Mouse (Mus musculus) bone marrow, adult 2 months (tissue): ENCODE results near the gene Gda. TPM values are rescaled to one million over a fixed set of nuclear protein-coding genes. Genes with fewer than 3 reads are reported as not detected.
A peak's percentile ranks its signal among the peaks of the same experiment; 100 is the strongest.

Source experiments
- H3K27ac ChIP-seq: fragments of 200-500 bp; 2 replicates; pipeline ENCODE4 v1.5.1; 2012; ENCODE audit warnings: low read depth, mild to moderate bottlenecking, control low read depth, inconsistent platforms, low read length; ENCODE audit not compliant: control insufficient read depth, poor library complexity, insufficient read depth
- H3K4me1 ChIP-seq: fragments of 200-500 bp; 2 replicates; pipeline ENCODE4 v1.6.1; 2011; ENCODE audit warnings: low read length; ENCODE audit not compliant: control insufficient read depth, insufficient read depth
- H3K4me3 ChIP-seq: fragments of 200-500 bp; replicated peaks from 2 replicates; pipeline ENCODE3; 2011; ENCODE audit warnings: mild to moderate bottlenecking, low read depth, low read length, control low read depth; ENCODE audit not compliant: control insufficient read depth
- CTCF ChIP-seq: fragments of 200-500 bp; IDR thresholded peaks from 2 replicates; pipeline ENCODE4 v1.5.1; 2011; ENCODE audit warnings: low read length, control low read depth; ENCODE audit not compliant: control insufficient read depth, insufficient read depth
- POLR2A ChIP-seq: fragments of 200-500 bp; IDR thresholded peaks from 2 replicates; pipeline ENCODE4 v1.6.1; 2011; ENCODE audit warnings: low read depth, mild to moderate bottlenecking, control low read depth, low read length, borderline replicate concordance; ENCODE audit not compliant: control insufficient read depth
- WGBS: fragments of 180-500 bp; shearing (Covaris S2); methylation state at CpG from one replicate; pipeline ENCODE4 v1.1.7; 2018; 5-methylcytosine and 5-hydroxymethylcytosine counted together
- polyA plus RNA-seq: library from polyadenylated mRNA; stranded (reverse); fragments of >200 nt; gene quantifications from 2 replicates; pipeline ENCODE4 v1.2.4, GENCODE M21; 2011; ENCODE audit warnings: low replicate concordance; ENCODE audit not compliant: missing spikeins, insufficient read depth, insufficient read length

The Gda gene
- polyA plus RNA-seq: 51.2 TPM in 2 replicates

DNA sequence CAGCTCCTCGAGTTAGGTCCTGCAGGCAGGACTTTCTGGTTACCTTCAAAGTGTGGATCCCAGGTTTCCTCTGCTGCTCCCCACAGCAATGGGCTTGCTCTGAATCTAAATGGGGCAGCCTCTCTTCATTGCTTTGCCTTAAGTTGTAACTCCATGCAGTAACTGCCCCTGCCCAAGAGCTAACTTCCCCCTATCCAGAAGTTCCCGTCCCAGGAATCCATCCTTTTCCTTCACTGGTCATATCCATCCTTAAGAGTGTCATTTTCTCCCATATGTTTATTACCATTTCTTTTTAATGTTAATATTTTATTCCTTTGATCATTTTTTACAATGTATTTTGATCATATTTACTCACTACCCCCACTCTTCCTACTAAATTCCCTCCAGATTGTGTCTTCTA, at the start of gene Gda:
TSS of gene Gda (minus strand) at position 101 of the 400 bp plus-strand sequence.
- WGBS: 47% methylated on average over 2 of the region's 2 CpGs
- H3K4me1 ChIP-seq: no peaks in the 10 kb centered on the region; the same call in 1 of the 2 replicates

GRCm38 (mm10) chr19:21520280-21520679, 47.0 kb upstream of the Gda start:
- Histone ChIP-seq H3K4me1 (no peaks in the 10 kb centered on the region), H3K27ac (no peak overlapping the region), H3K4me3 (no peak overlapping the region)
- WGBS: 35% methylated on average over 2 of the region's 2 CpGs
- TF ChIP-seq POLR2A (no peak), CTCF (no peak)

More for the DNA sequence above, at the start of gene Gda:
- Histone ChIP-seq H3K4me3 (peak within 1 kb of the TSS; percentile 96), H3K27ac (peak within 1 kb of the TSS; percentile 97)
- TF ChIP-seq POLR2A (no peak), CTCF (no peak)

DNA sequence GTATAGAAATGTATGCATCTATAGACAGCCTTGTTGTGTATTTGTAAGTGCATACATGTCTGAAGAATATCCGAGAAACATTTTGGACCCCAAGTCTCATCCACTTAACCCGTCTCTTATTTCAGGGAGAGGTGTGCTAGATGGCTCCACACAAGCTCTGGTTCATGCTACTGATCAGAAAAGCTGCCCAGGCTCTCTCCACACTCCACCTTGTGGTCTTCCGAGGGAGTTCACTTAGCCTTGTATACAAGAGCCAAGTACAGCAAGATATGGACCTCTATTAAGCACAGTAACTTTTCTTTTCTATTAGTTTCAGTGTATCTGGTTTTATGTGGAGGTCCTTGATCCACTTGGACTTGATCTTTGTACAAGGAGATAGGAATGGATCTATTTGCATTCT, 36.9 kb upstream of the Gda start:
- WGBS: 45% methylated on average over 3 of the region's 3 CpGs
- Histone ChIP-seq H3K4me3 (no peak overlapping the region), H3K27ac (no peak overlapping the region), H3K4me1 (no peaks in the 10 kb centered on the region)
- TF ChIP-seq POLR2A (no peak), CTCF (peak; percentile 71)

GRCm38 (mm10) chr19:21507561-21508232, 34.5 kb upstream of the Gda start:
- no peak for TF ChIP-seq POLR2A
- no peak for TF ChIP-seq CTCF
- Histone ChIP-seq H3K4me1 (no peaks in the 10 kb centered on the region), H3K4me3 (no peak overlapping the region), H3K27ac (no peak overlapping the region)
- 72% methylated on average over 7 of the region's 7 CpGs for WGBS

GRCm38 (mm10) chr19:21507133-21507532, 33.9 kb upstream of the Gda start:
- H3K4me3 ChIP-seq: no peak overlapping the region
- H3K4me1 ChIP-seq: no peaks in the 10 kb centered on the region
- H3K27ac ChIP-seq: no peak overlapping the region
- TF ChIP-seq CTCF: no peak
- no peak for TF ChIP-seq POLR2A
- WGBS: 85% methylated on average over 2 of the region's 2 CpGs

DNA sequence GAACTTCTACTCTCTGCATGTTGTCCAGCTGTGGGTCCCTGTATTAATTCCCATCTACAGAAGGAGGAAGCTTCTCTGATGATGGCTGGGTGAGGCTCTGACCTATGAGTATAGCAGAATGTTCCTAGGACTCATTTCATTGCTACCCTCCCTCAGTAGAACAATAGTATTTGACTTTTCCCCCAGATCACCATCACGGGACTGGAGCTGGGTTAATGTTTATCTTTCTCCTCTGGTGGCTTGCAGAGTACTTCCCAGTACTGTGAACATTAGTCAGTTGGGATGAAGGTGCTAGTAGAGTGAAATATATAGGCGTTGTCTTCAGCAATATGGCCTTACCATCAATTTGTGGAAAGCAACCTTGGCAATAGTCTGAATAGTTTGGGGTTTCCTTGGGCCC, 31.5 kb upstream of the Gda start:
- Histone ChIP-seq H3K27ac (no peak overlapping the region), H3K4me1 (no peaks in the 10 kb centered on the region), H3K4me3 (no peak overlapping the region)
- 73% methylated on average over 2 of the region's 2 CpGs for WGBS
- TF ChIP-seq POLR2A (no peak), CTCF (no peak)

DNA sequence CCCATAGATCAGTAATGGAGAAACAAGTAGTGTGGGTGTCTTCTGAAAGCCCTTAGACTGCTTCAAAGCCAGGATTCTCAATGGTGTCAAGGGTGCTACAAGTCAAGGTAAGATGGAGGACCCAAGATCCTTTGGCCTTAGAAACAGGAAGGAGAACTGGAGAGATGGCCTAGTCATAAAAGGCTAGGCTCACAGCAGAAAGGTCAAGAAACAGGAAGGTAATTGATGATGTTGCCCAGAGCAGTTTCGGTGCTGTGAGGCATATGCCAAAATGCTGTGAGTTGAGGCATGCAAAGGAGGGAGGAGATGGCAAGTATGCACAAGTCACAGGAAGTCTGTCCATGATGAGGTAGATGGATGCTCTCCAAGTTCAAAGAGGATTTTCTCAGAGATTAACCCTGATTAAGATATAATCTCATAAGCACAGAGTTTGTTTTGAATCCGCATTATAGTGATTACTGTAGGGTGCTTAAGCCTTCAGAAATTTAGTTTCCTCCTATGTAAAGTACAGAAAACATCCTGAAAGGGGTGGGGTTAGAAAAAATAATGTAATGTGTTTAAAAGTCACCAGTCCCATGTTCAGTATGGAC, 26.2 kb upstream of the Gda start:
- 77% methylated on average over 2 of the region's 2 CpGs for WGBS
- H3K4me1 ChIP-seq: no peaks in the 10 kb centered on the region; the same call in 1 of the 2 replicates
- TF ChIP-seq CTCF: no peak
- no peak for TF ChIP-seq POLR2A
- no peak overlapping the region for H3K27ac ChIP-seq
- no peak overlapping the region for H3K4me3 ChIP-seq

DNA sequence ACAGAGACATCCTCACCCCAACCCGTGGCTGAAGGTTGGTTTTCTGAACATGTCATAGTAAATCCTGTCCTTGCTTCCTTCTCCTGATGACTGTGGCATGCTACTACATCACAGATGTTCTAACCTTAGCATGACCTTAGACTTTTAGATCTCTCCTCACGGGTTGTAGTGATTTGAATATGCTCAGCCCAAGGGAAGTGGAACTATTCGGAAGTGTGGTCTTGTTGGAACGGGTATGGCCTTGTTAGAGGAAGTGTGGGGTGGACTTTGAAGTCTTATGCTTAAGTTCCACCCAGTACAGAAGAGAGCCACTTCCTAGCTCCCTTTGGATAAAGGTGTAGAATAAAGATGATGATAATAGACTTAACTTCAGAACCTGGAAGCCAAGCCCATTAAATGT, 22.6 kb upstream of the Gda start:
- 21% methylated on average over 4 of the region's 4 CpGs for WGBS

More for the DNA sequence above, 22.6 kb upstream of the Gda start:
- H3K4me1 ChIP-seq: no peaks in the 10 kb centered on the region; the same call in 1 of the 2 replicates
- no peak for TF ChIP-seq POLR2A
- no peak for TF ChIP-seq CTCF
- H3K27ac ChIP-seq: no peak overlapping the region
- no peak overlapping the region for H3K4me3 ChIP-seq
